Mouse (Mus musculus) layer of hippocampus, postnatal 10 days (tissue): ENCODE data around the gene Gm44579. TPM values are rescaled to one million over a fixed set of nuclear protein-coding genes. Genes with fewer than 3 reads are reported as not detected.

Experiments used
- DNase-seq, 2 experiments: peaks; one replicate each; pipeline ENCODE4 v3.0.0; 2021; ENCODE audit warnings: low spot score in 2 of 2
- total RNA-seq, 2 experiments: library from RNA; stranded (reverse); gene quantifications; 2 replicates each; pipeline ENCODE4 v1.2.3; 2021

Gene Gm44579
- total RNA-seq, 2 experiments from 2014 or later = 0.18 TPM; not detected in 1

GRCm38 (mm10) chr15:98136871-98137270 lies 83.9 kb downstream of the Gm44579 start:
- DNase-seq = no peak

Other genes starting within 250 kb of the Gm44579 start
- 1 to 10 TPM; 1.0 to 2.6 TPM for gene Col2a1, start 216.3 kb downstream of the Gm44579 start, total RNA-seq
- gene Pfkm, start 128.4 kb downstream of the Gm44579 start, total RNA-seq = 100 to 1,000 TPM; 237 to 251 TPM
- gene Senp1, start 127.2 kb downstream of the Gm44579 start, total RNA-seq = 10 to 100 TPM; 14.2 to 17.5 TPM
- 10 to 100 TPM; 40.8 to 40.9 TPM for gene Asb8, start 55.4 kb downstream of the Gm44579 start, total RNA-seq
- 10 to 100 TPM; 31.3 to 32.1 TPM for gene Ccdc184, start 53.8 kb downstream of the Gm44579 start, total RNA-seq
- not detected for gene Olfr288, start 25.4 kb downstream of the Gm44579 start, total RNA-seq
- gene Olfr287, start 79 bp upstream of the Gm44579 start, total RNA-seq = under 1 TPM; 0.69 to 0.71 TPM
- gene Olfr286, start 13.5 kb upstream of the Gm44579 start, total RNA-seq = not detected
- gene H1fnt, start 36.3 kb upstream of the Gm44579 start, total RNA-seq = not detected
- 1 to 10 TPM; 8.2 to 8.5 TPM for gene Zfp641, start 75.2 kb upstream of the Gm44579 start, total RNA-seq
- not detected for gene Olfr285, start 96.4 kb upstream of the Gm44579 start, total RNA-seq
- not detected for gene Olfr284, start 120.0 kb upstream of the Gm44579 start, total RNA-seq
- gene Olfr283, start 160.0 kb upstream of the Gm44579 start, total RNA-seq = not detected
- gene Olfr282, start 210.2 kb upstream of the Gm44579 start, total RNA-seq = not detected
- gene Olfr281, start 231.6 kb upstream of the Gm44579 start, total RNA-seq = not detected
- gene OR5BS1P, start 248.9 kb upstream of the Gm44579 start, total RNA-seq = not detected